Mouse (Mus musculus): ENCODE measurements around the gene Cpm. TPM values are rescaled to one million over a fixed set of nuclear protein-coding genes. Genes with fewer than 3 reads are reported as not detected.

Gene Cpm
- polyA plus RNA-seq, 1 experiment from 2014 or later = 4.6 TPM

- Histone ChIP-seq H3K9me3 (ENCODE audit: control insufficient read depth, low read length) (no peaks in the 10 kb centered on the region), H3K27ac (ENCODE audit: low read length) (no peak overlapping the region), H3K4me3 (replicated peaks; ENCODE audit: low read length) (no peak overlapping the region), H3K36me3 (ENCODE audit: control insufficient read depth, insufficient read depth) (no peaks in the 10 kb centered on the region), H3K4me2 (ENCODE audit: low read length) (no peak overlapping the region), H3K27me3 (replicated peaks; ENCODE audit: control insufficient read depth, insufficient read depth, low read length) (no peaks in the 10 kb centered on the region), H3K4me1 (replicated peaks; ENCODE audit: control insufficient read depth, insufficient read depth, low read length) (no peaks in the 10 kb centered on the region), H3K9ac (replicated peaks; ENCODE audit: low read depth, low read length) (no peak overlapping the region)
- WGBS = 83% methylated on average over 5 of the region's 5 CpGs
- no peak for ATAC-seq
These were observed 94.9 kb downstream of the Cpm start for GRCm38 (mm10) chr10:117724136-117724718.

DNA sequence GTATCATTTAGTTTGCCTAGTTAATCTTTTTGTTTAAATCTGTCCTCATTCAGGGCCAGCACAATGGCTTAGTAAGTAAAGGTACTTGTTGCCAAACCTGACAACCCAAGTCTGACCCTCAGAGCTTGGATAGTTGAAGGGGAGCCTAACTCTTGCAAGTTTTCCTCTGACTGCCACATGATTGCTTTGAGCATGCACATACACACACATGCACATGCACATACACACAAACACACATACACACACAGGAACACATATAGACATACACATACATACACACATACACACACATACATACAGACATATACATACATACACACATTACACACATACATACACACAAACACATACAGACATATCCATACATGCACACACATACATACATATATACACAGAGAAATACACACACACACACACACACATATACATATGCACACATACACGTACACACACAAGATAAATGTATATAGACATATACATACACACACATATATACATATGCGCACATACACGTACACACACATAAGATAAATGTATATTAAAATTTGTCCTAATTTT lies 95.6 kb downstream of the Cpm start:
- H3K9me3 ChIP-seq (ENCODE audit: control insufficient read depth, low read length) = no peaks in the 10 kb centered on the region

DNA sequence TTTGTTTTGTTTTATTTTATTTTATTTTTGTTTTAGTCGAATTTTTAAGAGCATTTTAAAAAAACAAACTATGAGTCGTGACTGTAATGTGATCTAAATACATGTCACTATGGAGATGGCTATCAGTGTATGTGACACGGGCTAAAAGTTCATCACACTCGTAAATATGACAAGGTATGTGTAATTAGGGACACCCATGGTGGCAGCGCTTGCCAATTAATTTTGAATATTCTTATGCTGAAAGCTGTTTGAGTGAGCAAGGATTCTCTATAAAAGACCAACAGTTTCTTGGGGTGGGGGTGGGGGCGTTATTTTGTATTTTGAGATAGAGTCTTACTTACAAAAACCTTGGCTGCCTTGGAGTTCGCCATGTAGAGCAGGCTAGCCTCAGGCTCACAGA lies 96.4 kb downstream of the Cpm start:
- Histone ChIP-seq H3K27me3 (replicated peaks; ENCODE audit: control insufficient read depth, insufficient read depth, low read length) (no peaks in the 10 kb centered on the region), H3K27ac (ENCODE audit: low read length) (no peak overlapping the region), H3K4me3 (replicated peaks; ENCODE audit: low read length) (no peak overlapping the region), H3K9me3 (ENCODE audit: control insufficient read depth, low read length) (no peaks in the 10 kb centered on the region), H3K4me2 (ENCODE audit: low read length) (no peak overlapping the region), H3K4me1 (replicated peaks; ENCODE audit: control insufficient read depth, insufficient read depth, low read length) (no peaks in the 10 kb centered on the region), H3K9ac (replicated peaks; ENCODE audit: low read depth, low read length) (no peak overlapping the region), H3K36me3 (ENCODE audit: control insufficient read depth, insufficient read depth) (no peaks in the 10 kb centered on the region)
- ATAC-seq = no peak
- WGBS = 78% methylated on average over 7 of the region's 7 CpGs

More for the DNA sequence above, 95.6 kb downstream of the Cpm start:
- Histone ChIP-seq H3K36me3 (ENCODE audit: control insufficient read depth, insufficient read depth) (no peaks in the 10 kb centered on the region), H3K4me2 (ENCODE audit: low read length) (no peak overlapping the region), H3K27ac (ENCODE audit: low read length) (no peak overlapping the region), H3K4me1 (replicated peaks; ENCODE audit: control insufficient read depth, insufficient read depth, low read length) (no peaks in the 10 kb centered on the region), H3K27me3 (replicated peaks; ENCODE audit: control insufficient read depth, insufficient read depth, low read length) (no peaks in the 10 kb centered on the region), H3K4me3 (replicated peaks; ENCODE audit: low read length) (no peak overlapping the region), H3K9ac (replicated peaks; ENCODE audit: low read depth, low read length) (no peak overlapping the region)
- 91% methylated on average over 3 of the region's 3 CpGs for WGBS
- no peak for ATAC-seq

DNA sequence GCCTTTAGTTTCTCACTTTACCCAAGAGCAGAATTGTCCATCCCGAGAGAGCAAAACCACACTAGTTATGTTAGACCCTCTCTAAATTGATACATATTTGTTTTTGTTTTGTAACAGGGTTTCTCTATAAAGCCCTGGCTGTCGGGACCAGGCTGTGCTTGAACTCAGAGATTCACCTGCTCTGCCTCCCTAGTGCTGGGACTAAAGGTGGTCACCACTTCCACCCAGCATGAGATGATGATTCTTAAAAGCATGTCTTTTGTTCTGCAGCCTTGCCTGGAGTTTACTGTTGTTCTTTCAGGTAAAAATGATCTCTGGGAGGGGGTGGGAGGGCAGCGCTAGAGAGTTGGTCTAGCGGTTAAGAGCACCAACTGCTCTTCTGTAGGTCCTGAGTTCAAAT lies 97.0 kb downstream of the Cpm start:
- Histone ChIP-seq H3K27ac (ENCODE audit: low read length) (no peak overlapping the region), H3K4me3 (replicated peaks; ENCODE audit: low read length) (no peak overlapping the region), H3K4me1 (replicated peaks; ENCODE audit: control insufficient read depth, insufficient read depth, low read length) (no peaks in the 10 kb centered on the region), H3K36me3 (ENCODE audit: control insufficient read depth, insufficient read depth) (no peaks in the 10 kb centered on the region), H3K9ac (replicated peaks; ENCODE audit: low read depth, low read length) (no peak overlapping the region), H3K27me3 (replicated peaks; ENCODE audit: control insufficient read depth, insufficient read depth, low read length) (no peaks in the 10 kb centered on the region), H3K9me3 (ENCODE audit: control insufficient read depth, low read length) (no peaks in the 10 kb centered on the region), H3K4me2 (ENCODE audit: low read length) (no peak overlapping the region)
- 95% methylated on average over 4 of the region's 4 CpGs for WGBS
- no peak for ATAC-seq

GRCm38 (mm10) chr10:117726888-117727385 lies 97.6 kb downstream of the Cpm start:
- WGBS = 96% methylated on average over 4 of the region's 4 CpGs
- no peak for ATAC-seq
- Histone ChIP-seq H3K36me3 (ENCODE audit: control insufficient read depth, insufficient read depth) (no peaks in the 10 kb centered on the region), H3K27ac (ENCODE audit: low read length) (no peak overlapping the region), H3K4me1 (replicated peaks; ENCODE audit: control insufficient read depth, insufficient read depth, low read length) (no peaks in the 10 kb centered on the region), H3K4me2 (ENCODE audit: low read length) (no peak overlapping the region), H3K9me3 (ENCODE audit: control insufficient read depth, low read length) (no peaks in the 10 kb centered on the region), H3K9ac (replicated peaks; ENCODE audit: low read depth, low read length) (no peak overlapping the region), H3K27me3 (replicated peaks; ENCODE audit: control insufficient read depth, insufficient read depth, low read length) (no peaks in the 10 kb centered on the region), H3K4me3 (replicated peaks; ENCODE audit: low read length) (no peak overlapping the region)

GRCm38 (mm10) chr10:117727518-117728110 lies 98.3 kb downstream of the Cpm start:
- no peak overlapping the region for H3K27ac ChIP-seq (ENCODE audit: low read length)
- H3K27me3 ChIP-seq (replicated peaks; ENCODE audit: control insufficient read depth, insufficient read depth, low read length) = no peaks in the 10 kb centered on the region
- H3K4me2 ChIP-seq (ENCODE audit: low read length) = no peak overlapping the region
- no peak for ATAC-seq
- no peaks in the 10 kb centered on the region; the same call in 1 of the 2 replicates for H3K36me3 ChIP-seq (ENCODE audit: control insufficient read depth, insufficient read depth)
- H3K9ac ChIP-seq (replicated peaks; ENCODE audit: low read depth, low read length) = no peak overlapping the region
- no peaks in the 10 kb centered on the region for H3K9me3 ChIP-seq (ENCODE audit: control insufficient read depth, low read length)
- H3K4me1 ChIP-seq (replicated peaks; ENCODE audit: control insufficient read depth, insufficient read depth, low read length) = no peaks in the 10 kb centered on the region
- no peak overlapping the region for H3K4me3 ChIP-seq (replicated peaks; ENCODE audit: low read length)
- 73% methylated on average over 9 of the region's 9 CpGs for WGBS

GRCm38 (mm10) chr10:117728574-117728973 lies 99.3 kb downstream of the Cpm start:
- Histone ChIP-seq H3K4me2 (ENCODE audit: low read length) (no peak overlapping the region), H3K27me3 (replicated peaks; ENCODE audit: control insufficient read depth, insufficient read depth, low read length) (no peaks in the 10 kb centered on the region), H3K36me3 (ENCODE audit: control insufficient read depth, insufficient read depth) (no peaks in the 10 kb centered on the region; the same call in 1 of the 2 replicates), H3K4me1 (replicated peaks; ENCODE audit: control insufficient read depth, insufficient read depth, low read length) (no peaks in the 10 kb centered on the region), H3K9ac (replicated peaks; ENCODE audit: low read depth, low read length) (no peak overlapping the region), H3K27ac (ENCODE audit: low read length) (no peak overlapping the region), H3K4me3 (replicated peaks; ENCODE audit: low read length) (no peak overlapping the region), H3K9me3 (ENCODE audit: control insufficient read depth, low read length) (no peaks in the 10 kb centered on the region)
- WGBS = 91% methylated on average over 5 of the region's 5 CpGs
- ATAC-seq = no peak

DNA sequence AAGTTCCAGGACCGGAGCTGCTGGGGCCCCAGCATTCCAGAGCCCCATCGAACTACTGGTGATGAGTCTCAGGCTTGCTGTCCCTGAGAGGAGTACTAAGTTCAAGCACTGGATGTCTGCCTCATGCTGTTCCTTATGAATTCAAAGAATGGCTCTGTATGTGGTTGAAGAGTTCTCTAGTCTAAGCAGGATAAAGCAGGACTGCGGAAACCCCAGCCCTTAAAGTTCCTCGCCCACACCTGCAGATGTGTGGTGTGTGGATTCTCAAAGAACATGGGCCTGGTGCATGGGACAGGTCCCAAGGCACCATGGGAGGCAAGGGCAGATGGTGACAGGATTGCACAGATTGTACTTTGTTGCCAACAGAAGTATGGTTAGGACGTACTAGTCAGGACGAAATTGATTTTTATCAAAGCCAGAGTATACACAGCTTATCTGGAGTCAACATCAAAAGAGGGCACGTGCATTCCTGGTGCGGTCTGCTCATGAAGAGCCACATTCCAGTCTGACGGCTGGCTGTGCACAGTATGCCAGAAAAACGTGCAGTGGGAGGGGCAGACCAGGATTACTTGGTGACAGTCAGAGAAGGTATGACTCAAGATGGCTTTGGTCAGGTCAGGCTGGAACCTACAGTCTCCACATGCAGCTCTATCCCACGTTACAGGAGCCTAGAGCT lies 100.0 kb downstream of the Cpm start:
- Histone ChIP-seq H3K9ac (replicated peaks; ENCODE audit: low read depth, low read length) (no peak overlapping the region), H3K9me3 (ENCODE audit: control insufficient read depth, low read length) (no peaks in the 10 kb centered on the region)

DNA sequence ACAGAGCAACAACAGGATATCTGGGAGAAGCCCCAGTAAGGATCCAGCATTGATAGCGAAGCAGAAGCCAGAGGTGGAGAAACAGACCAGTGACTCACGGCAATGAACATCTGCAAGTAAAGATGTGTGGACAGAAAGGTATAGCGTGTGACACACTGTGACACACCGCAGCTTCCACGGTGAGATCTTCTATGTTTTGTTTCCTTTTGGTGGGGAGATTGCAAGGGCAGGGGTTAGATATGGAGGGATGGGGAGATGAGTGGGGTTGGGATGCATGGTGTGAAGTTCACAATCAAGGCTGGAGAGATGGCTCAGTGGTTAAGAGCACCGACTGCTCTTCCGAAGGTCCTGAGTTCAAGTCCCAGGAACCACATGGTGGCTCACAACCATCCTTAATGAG lies 100.8 kb downstream of the Cpm start:
- ATAC-seq = no peak
- Histone ChIP-seq H3K27me3 (replicated peaks; ENCODE audit: control insufficient read depth, insufficient read depth, low read length) (no peaks in the 10 kb centered on the region), H3K4me2 (ENCODE audit: low read length) (no peak overlapping the region), H3K4me3 (replicated peaks; ENCODE audit: low read length) (no peak overlapping the region), H3K4me1 (replicated peaks; ENCODE audit: control insufficient read depth, insufficient read depth, low read length) (no peaks in the 10 kb centered on the region), H3K27ac (ENCODE audit: low read length) (no peak overlapping the region), H3K9ac (replicated peaks; ENCODE audit: low read depth, low read length) (no peak overlapping the region), H3K36me3 (ENCODE audit: control insufficient read depth, insufficient read depth) (no peaks in the 10 kb centered on the region; the same call in 1 of the 2 replicates), H3K9me3 (ENCODE audit: control insufficient read depth, low read length) (no peaks in the 10 kb centered on the region)
- 96% methylated on average over 7 of the region's 7 CpGs for WGBS

More for the DNA sequence above, 100.0 kb downstream of the Cpm start:
- Histone ChIP-seq H3K4me1 (replicated peaks; ENCODE audit: control insufficient read depth, insufficient read depth, low read length) (no peaks in the 10 kb centered on the region), H3K36me3 (ENCODE audit: control insufficient read depth, insufficient read depth) (no peaks in the 10 kb centered on the region; the same call in 1 of the 2 replicates), H3K4me3 (replicated peaks; ENCODE audit: low read length) (no peak overlapping the region), H3K27ac (ENCODE audit: low read length) (no peak overlapping the region), H3K4me2 (ENCODE audit: low read length) (no peak overlapping the region), H3K27me3 (replicated peaks; ENCODE audit: control insufficient read depth, insufficient read depth, low read length) (no peaks in the 10 kb centered on the region)
- WGBS = 82% methylated on average over 11 of the region's 11 CpGs
- no peak for ATAC-seq
